Mouse (Mus musculus) hematopoietic multipotent progenitor cell, adult 10-12 weeks (in vitro differentiated cells): ENCODE results near the gene Gm49387. TPM values are rescaled to one million over a fixed set of nuclear protein-coding genes. Genes with fewer than 3 reads are reported as not detected.

Source experiments
- polyA plus RNA-seq: library from polyadenylated mRNA; stranded (reverse); fragments of >175 nt; gene quantifications from 2 replicates; pipeline ENCODE4 v1.2.3, GENCODE M21; 2012; ENCODE audit warnings: low replicate concordance

Gene Gm49387
- not detected in 2 replicates for polyA plus RNA-seq

GRCm38 (mm10) chr14:31640346-31640889, at the start of gene Gm49387:
TSS of gene Gm49387 (minus strand) at chr14:31640878.

GRCm38 (mm10) chr14:31640890-31641505, 320 bp upstream of the Gm49387 start, which contains the start of the genes Btd and Hacl1:
TSS of gene Btd (plus strand) at chr14:31641028.
TSS of gene Hacl1 (minus strand) at chr14:31641286.

GRCm38 (mm10) chr14:31591243-31591642, 49.4 kb downstream of the Gm49387 start, which contains the start of gene Colq:
TSS of gene Colq (minus strand) at chr14:31591343.

Other genes with a start within 250 kb of the Gm49387 start
- gene Sh3bp5, start 204.8 kb downstream of the Gm49387 start, polyA plus RNA-seq: 114 and 163 TPM in 2 replicates
- gene Eaf1, start 146.5 kb downstream of the Gm49387 start, polyA plus RNA-seq: 111 and 216 TPM in 2 replicates
- gene Mettl6, start 145.8 kb downstream of the Gm49387 start, polyA plus RNA-seq: 2.1 and 2.4 TPM in 2 replicates
- gene Colq, start 49.5 kb downstream of the Gm49387 start, polyA plus RNA-seq: 0.71 and 2.7 TPM in 2 replicates
- gene Btd, start 150 bp upstream of the Gm49387 start, polyA plus RNA-seq: 5.1 and 10.1 TPM in 2 replicates
- 0.89 and 1.8 TPM in 2 replicates for gene Hacl1, start 408 bp upstream of the Gm49387 start, polyA plus RNA-seq
- 1.6 and 2.2 TPM in 2 replicates for gene Ankrd28, start 189.8 kb upstream of the Gm49387 start, polyA plus RNA-seq